Mouse (Mus musculus) heart, postnatal 4 days (tissue): ENCODE measurements around the gene Cntnap2. TPM values are rescaled to one million over a fixed set of nuclear protein-coding genes. Genes with fewer than 3 reads are reported as not detected.
"Not testable (repeated sequence)": the region's sequence is repeated elsewhere in the genome, so short reads cannot be mapped to it uniquely, and the experiment has no call there.

ENCODE experiments used
- DNase-seq: peaks from one replicate; pipeline ENCODE4 v3.0.0; 2021
- total RNA-seq, 2 experiments: library from RNA; stranded (reverse); gene quantifications; 2 replicates each; pipeline ENCODE4 v1.2.3; 2021

Gene Cntnap2
- total RNA-seq, 2 experiments from 2014 or later: 0.05 TPM

- DNase-seq: not testable (repeated sequence)
Observed at GRCm38 (mm10) chr6:47181372-47181771, 2122.2 kb downstream of the Cntnap2 start.

GRCm38 (mm10) chr6:47182252-47182651, 2123.1 kb downstream of the Cntnap2 start:
- no peak for DNase-seq

GRCm38 (mm10) chr6:47182756-47183155, 2123.6 kb downstream of the Cntnap2 start:
- DNase-seq: no peak

- not testable (repeated sequence) for DNase-seq
Observed at GRCm38 (mm10) chr6:47183850-47184249, 2124.7 kb downstream of the Cntnap2 start.

- DNase-seq: peak; percentile 45
Observed at GRCm38 (mm10) chr6:47188193-47188592, 2129.0 kb downstream of the Cntnap2 start.

- not testable (repeated sequence) for DNase-seq
Observed at GRCm38 (mm10) chr6:47188596-47188995, 2129.4 kb downstream of the Cntnap2 start.

GRCm38 (mm10) chr6:47190282-47190681, 2131.1 kb downstream of the Cntnap2 start:
- no peak for DNase-seq

GRCm38 (mm10) chr6:47191277-47191800, 2132.2 kb downstream of the Cntnap2 start:
- DNase-seq: peak; percentile 64

- DNase-seq: no peak
Observed at GRCm38 (mm10) chr6:47191940-47192339, 2132.8 kb downstream of the Cntnap2 start.

- DNase-seq: no peak
Observed at GRCm38 (mm10) chr6:47192478-47192877, 2133.3 kb downstream of the Cntnap2 start.

- DNase-seq: no peak
Observed at GRCm38 (mm10) chr6:47197570-47197969, 2138.4 kb downstream of the Cntnap2 start.

GRCm38 (mm10) chr6:47200671-47201070, 2141.5 kb downstream of the Cntnap2 start:
- DNase-seq: no peak

GRCm38 (mm10) chr6:47208031-47208430, 2148.9 kb downstream of the Cntnap2 start:
- DNase-seq: no peak

GRCm38 (mm10) chr6:47214731-47215130, 2155.6 kb downstream of the Cntnap2 start:
- DNase-seq: no peak

- DNase-seq: not testable (repeated sequence)
Observed at GRCm38 (mm10) chr6:47223578-47223977, 2164.4 kb downstream of the Cntnap2 start.

GRCm38 (mm10) chr6:47225391-47225790, 2166.2 kb downstream of the Cntnap2 start:
- DNase-seq: not testable (repeated sequence)

- DNase-seq: no peak
Observed at GRCm38 (mm10) chr6:47227601-47228000, 2168.4 kb downstream of the Cntnap2 start.

GRCm38 (mm10) chr6:47228676-47229317, 2169.6 kb downstream of the Cntnap2 start:
- no peak for DNase-seq

GRCm38 (mm10) chr6:47231513-47231912, 2172.4 kb downstream of the Cntnap2 start:
- no peak for DNase-seq

- DNase-seq: no peak
Observed at GRCm38 (mm10) chr6:47239376-47239921, 2180.3 kb downstream of the Cntnap2 start.

- no peak for DNase-seq
Observed at GRCm38 (mm10) chr6:47241379-47241778, 2182.2 kb downstream of the Cntnap2 start.

- DNase-seq: peak; percentile 15
Observed at GRCm38 (mm10) chr6:47243863-47244606, 2184.9 kb downstream of the Cntnap2 start.

- no peak for DNase-seq
Observed at GRCm38 (mm10) chr6:47244642-47245041, 2185.5 kb downstream of the Cntnap2 start.
